Mouse (Mus musculus) forebrain, postnatal 0 days (tissue): ENCODE results near the gene Dclk1. TPM values are rescaled to one million over a fixed set of nuclear protein-coding genes. Genes with fewer than 3 reads are reported as not detected.

Experiments used
- ATAC-seq: fragments of 200-750 bp; cut with Nextera tagmentation; 2 replicates; pipeline ENCODE4 v1.8.0; 2017; ENCODE audit warnings: mild to moderate bottlenecking, moderate library complexity
- DNase-seq: peaks from one replicate; pipeline ENCODE4 v3.0.0-alpha.2; 2015
- H3K27ac ChIP-seq: fragments of 300-500 bp; sonication (generic); 2 replicates; pipeline ENCODE4 v1.5.1; 2014; ENCODE audit warnings: low read depth, mild to moderate bottlenecking, antibody characterized with exemption, low read length, moderate library complexity, mixed read lengths
- H3K27me3 ChIP-seq: fragments of 300-500 bp; sonication (generic); 2 replicates; pipeline ENCODE4 v1.6.1; 2014; ENCODE audit warnings: mild to moderate bottlenecking, low read length, mixed read lengths; ENCODE audit not compliant: insufficient read depth
- H3K36me3 ChIP-seq: fragments of 300-500 bp; sonication (generic); 2 replicates; pipeline ENCODE4 v1.6.1; 2014; ENCODE audit warnings: mild to moderate bottlenecking, moderate library complexity; ENCODE audit not compliant: insufficient read depth
- H3K4me1 ChIP-seq: fragments of 300-500 bp; sonication (generic); 2 replicates; pipeline ENCODE4 v1.6.1; 2014; ENCODE audit warnings: antibody characterized with exemption; ENCODE audit not compliant: insufficient read depth
- H3K4me2 ChIP-seq: fragments of 300-500 bp; sonication (generic); 2 replicates; pipeline ENCODE4 v1.6.1; 2014; ENCODE audit warnings: low read depth, mild to moderate bottlenecking, moderate library complexity
- H3K4me3 ChIP-seq: fragments of 300-500 bp; sonication (generic); 2 replicates; pipeline ENCODE4 v1.5.1; 2014; ENCODE audit warnings: low read depth, low read length, mixed read lengths
- H3K9ac ChIP-seq: fragments of 300-500 bp; sonication (generic); 2 replicates; pipeline ENCODE4 v1.6.1; 2014; ENCODE audit warnings: mild to moderate bottlenecking
- H3K9me3 ChIP-seq: fragments of 300-500 bp; sonication (generic); 2 replicates; pipeline ENCODE4 v1.6.1; 2016; ENCODE audit warnings: low read length
- CTCF ChIP-seq: sonication (generic); IDR thresholded peaks from 2 replicates; pipeline ENCODE4 v1.5.1; 2016; ENCODE audit warnings: antibody characterized with exemption, control low read depth, low read depth
- WGBS: fragments of 180-500 bp; shearing (Covaris S2); extraction: QIAGEN DNeasy Blood & Tissue Kit; methylation state at CpG from one replicate; pipeline ENCODE4 v1.1.7; 2014; 5-methylcytosine and 5-hydroxymethylcytosine counted together
- polyA plus RNA-seq: library from polyadenylated mRNA; unstranded; fragments of >200 nt; fragmentation: Nextera tagmentation; extraction: Ambion mirVana; gene quantifications from 2 replicates; pipeline ENCODE4 v1.2.1, GENCODE M21; 2015
- total RNA-seq: library from RNA; depleted of rRNA; stranded (reverse); fragments of >200 nt; gene quantifications from 2 replicates; pipeline ENCODE4 v1.2.3, GENCODE M21; 2014

Dclk1 gene
- total and polyA plus RNA-seq, 2 experiments from 2014 or later: 219 to 347 TPM

GRCm38 (mm10) chr3:55442012-55442645, 200.0 kb downstream of the Dclk1 start:
- no peak overlapping the region for H3K4me2 ChIP-seq
- H3K36me3 ChIP-seq: no peaks in the 10 kb centered on the region
- WGBS: 70% methylated on average over 11 of the region's 11 CpGs
- H3K27ac ChIP-seq: peak overlapping the region; percentile 36; the same call in 1 of the 2 replicates
- ATAC-seq: no peak
- no peak for DNase-seq
- H3K9ac ChIP-seq: no peak overlapping the region
- TF ChIP-seq CTCF: no peak
- peaks cover 14% of the 10 kb centered on the region for H3K4me1 ChIP-seq
- no peaks in the 10 kb centered on the region for H3K9me3 ChIP-seq
- H3K27me3 ChIP-seq: no peaks in the 10 kb centered on the region
- no peak overlapping the region for H3K4me3 ChIP-seq

- Histone ChIP-seq H3K36me3 (no peaks in the 10 kb centered on the region), H3K9me3 (no peaks in the 10 kb centered on the region), H3K27ac (no peak overlapping the region), H3K4me3 (no peak overlapping the region), H3K27me3 (no peaks in the 10 kb centered on the region), H3K4me2 (no peak overlapping the region), H3K4me1 (peaks cover 14% of the 10 kb centered on the region), H3K9ac (no peak overlapping the region)
- 61% methylated on average over 8 of the region's 8 CpGs for WGBS
- ATAC-seq (no peak), DNase-seq (no peak)
- no peak for TF ChIP-seq CTCF
These were observed 201.1 kb downstream of the Dclk1 start for GRCm38 (mm10) chr3:55443271-55443670.

GRCm38 (mm10) chr3:55443725-55444124, 201.6 kb downstream of the Dclk1 start:
- 62% methylated on average over 2 of the region's 2 CpGs for WGBS
- Histone ChIP-seq H3K4me3 (no peak overlapping the region), H3K9ac (no peak overlapping the region), H3K4me1 (peaks cover 14% of the 10 kb centered on the region), H3K36me3 (no peaks in the 10 kb centered on the region), H3K27ac (no peak overlapping the region), H3K9me3 (no peaks in the 10 kb centered on the region), H3K27me3 (no peaks in the 10 kb centered on the region), H3K4me2 (no peak overlapping the region)
- TF ChIP-seq CTCF: no peak
- ATAC-seq (no peak), DNase-seq (no peak)

- Histone ChIP-seq H3K9ac (no peak overlapping the region), H3K9me3 (no peaks in the 10 kb centered on the region), H3K4me3 (no peak overlapping the region), H3K4me1 (peaks cover 5% of the 10 kb centered on the region; the same call in 1 of the 2 replicates), H3K36me3 (peaks cover 5% of the 10 kb centered on the region; the same call in 1 of the 2 replicates), H3K27ac (peak overlapping the region; percentile 36; the same call in 1 of the 2 replicates), H3K27me3 (no peaks in the 10 kb centered on the region), H3K4me2 (no peak overlapping the region)
- no peak for TF ChIP-seq CTCF
- DNase-seq: no peak
- WGBS: 93% methylated on average over 7 of the region's 7 CpGs
- no peak for ATAC-seq
These were observed 204.5 kb downstream of the Dclk1 start for GRCm38 (mm10) chr3:55446681-55447080.

- H3K9ac ChIP-seq: no peak overlapping the region
- H3K9me3 ChIP-seq: no peaks in the 10 kb centered on the region
- ATAC-seq (peak; percentile 94), DNase-seq (peak; percentile 84)
- 35% methylated on average over 5 of the region's 5 CpGs for WGBS
- TF ChIP-seq CTCF: 0 out of 2 replicates have a peak, but pooled peaks have one; percentile 2
- H3K36me3 ChIP-seq: peaks cover 12% of the 10 kb centered on the region; the same call in 1 of the 2 replicates
- peaks cover 5% of the 10 kb centered on the region; the same call in 1 of the 2 replicates for H3K4me1 ChIP-seq
- H3K27ac ChIP-seq: peak overlapping the region; percentile 64; the same call in 1 of the 2 replicates
- H3K4me2 ChIP-seq: no peak overlapping the region
- no peak overlapping the region for H3K4me3 ChIP-seq
- H3K27me3 ChIP-seq: no peaks in the 10 kb centered on the region
These were observed 205.6 kb downstream of the Dclk1 start for GRCm38 (mm10) chr3:55447486-55448460.

- H3K4me1 ChIP-seq: no peaks in the 10 kb centered on the region; the same call in 1 of the 2 replicates
- no peaks in the 10 kb centered on the region for H3K27me3 ChIP-seq
- no peak overlapping the region for H3K4me2 ChIP-seq
- H3K9me3 ChIP-seq: no peaks in the 10 kb centered on the region
- 93% methylated on average over 2 of the region's 2 CpGs for WGBS
- ATAC-seq (no peak), DNase-seq (no peak)
- peak; percentile 34 for TF ChIP-seq CTCF
- H3K27ac ChIP-seq: no peak overlapping the region
- peaks cover 12% of the 10 kb centered on the region; the same call in 1 of the 2 replicates for H3K36me3 ChIP-seq
- no peak overlapping the region for H3K4me3 ChIP-seq
- H3K9ac ChIP-seq: no peak overlapping the region
These were observed 207.0 kb downstream of the Dclk1 start for GRCm38 (mm10) chr3:55449148-55449547.
